Mouse (Mus musculus) spleen, postnatal 4 days (tissue): ENCODE measurements at regions not wholly inside any gene's neighbourhood (a gene's known extent, or its start where the extent isn't known, plus 50 kb on each side); places are given as distances from the start of the nearest gene placed in this dataset.
"Not testable (repeated sequence)": the region's sequence is repeated elsewhere in the genome, so short reads cannot be mapped to it uniquely, and the experiment has no call there.

Source experiments
- DNase-seq, 2 experiments: peaks; one replicate each; pipeline ENCODE4 v3.0.0; 2022; ENCODE audit warnings: low spot score in 2 of 2

DNA sequence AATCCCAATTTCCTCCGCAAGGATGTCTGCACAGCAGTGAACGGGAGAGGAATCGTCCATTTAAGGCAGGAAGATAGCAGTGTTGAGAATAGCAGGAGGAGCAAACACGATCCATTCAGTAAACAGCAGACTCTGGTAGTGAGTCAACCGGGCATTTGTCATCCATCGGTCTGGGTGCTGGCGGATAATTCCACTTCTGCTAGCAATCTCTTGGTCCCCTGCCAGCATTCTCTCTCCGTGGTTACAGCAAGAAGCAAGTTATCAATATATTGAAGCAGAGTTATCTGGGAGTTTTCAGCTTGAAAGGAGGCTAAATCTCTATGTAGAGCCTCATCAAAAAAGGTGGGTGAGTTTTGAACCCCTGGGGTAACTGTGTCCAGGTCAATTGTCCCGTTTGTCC, 130.4 kb downstream of the Mtrr start:
- not testable (repeated sequence) for DNase-seq

DNA sequence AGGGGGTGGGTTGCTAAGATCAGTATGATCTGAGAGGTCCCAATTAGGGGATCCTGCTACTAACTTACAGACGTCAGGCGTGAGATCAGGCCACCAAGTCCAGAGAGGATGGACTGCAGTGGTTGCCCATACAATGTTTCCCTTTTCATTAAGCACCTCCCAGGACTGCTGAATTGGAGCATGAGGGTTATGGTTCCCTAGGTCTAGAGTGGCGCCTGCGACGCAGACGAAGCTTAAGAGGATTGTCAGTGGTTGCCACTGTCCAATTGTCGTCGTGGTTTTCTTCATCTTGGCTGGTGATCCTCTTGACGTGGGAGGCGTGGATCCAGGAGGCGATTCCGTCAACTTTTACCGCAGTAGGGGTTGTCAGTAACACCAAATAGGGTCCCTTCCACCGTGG, 137.6 kb downstream of the Mtrr start:
- peak; percentile 16 to 69 for DNase-seq
